Mouse (Mus musculus) olfactory bulb, adult 2 months (tissue): ENCODE measurements at regions not wholly inside any gene's neighbourhood (a gene's known extent, or its start where the extent isn't known, plus 50 kb on each side); places are given as distances from the start of the nearest gene placed in this dataset.

Experiments used
- CTCF ChIP-seq: fragments of 200-500 bp; IDR thresholded peaks from 2 replicates; pipeline ENCODE4 v1.5.1; 2012; ENCODE audit warnings: low read depth, mild to moderate bottlenecking, low read length, moderate library complexity; ENCODE audit not compliant: insufficient read depth
- POLR2A ChIP-seq: fragments of 200-500 bp; IDR thresholded peaks from 2 replicates; pipeline ENCODE4 v1.6.1; 2012; ENCODE audit warnings: mild to moderate bottlenecking, low read depth, low read length, moderate library complexity; ENCODE audit not compliant: insufficient read depth

- TF ChIP-seq CTCF (no peak), POLR2A (no peak)
Observed at GRCm38 (mm10) chr16:76680061-76680911, 306.7 kb upstream of the Nrip1 start.
